Mouse (Mus musculus) C2C12 (cell line): ENCODE measurements around the gene Spon1.

Experiments used
- CTCF ChIP-seq: IDR thresholded peaks from one replicate; pipeline ENCODE4 v1.5.1; 2011; ENCODE audit not compliant: control insufficient read depth, insufficient read depth, insufficient read length
- MAX ChIP-seq: IDR thresholded peaks from one replicate; pipeline ENCODE4 v1.6.1; 2011; ENCODE audit warnings: mild to moderate bottlenecking, control low read depth

GRCm38 (mm10) chr7:114088918-114089317 lies 323.1 kb downstream of the Spon1 start:
- TF ChIP-seq CTCF (no peak), MAX (no peak)
